Mouse (Mus musculus) frontal cortex, postnatal 36 days (tissue): Measurements from ENCODE around the gene Kcnip1.

Experiments used
- DNase-seq, 2 experiments: peaks; one replicate each; pipeline ENCODE4 v3.0.0; 2022; ENCODE audit warnings: low spot score in 2 of 2

Kcnip1 gene

DNA sequence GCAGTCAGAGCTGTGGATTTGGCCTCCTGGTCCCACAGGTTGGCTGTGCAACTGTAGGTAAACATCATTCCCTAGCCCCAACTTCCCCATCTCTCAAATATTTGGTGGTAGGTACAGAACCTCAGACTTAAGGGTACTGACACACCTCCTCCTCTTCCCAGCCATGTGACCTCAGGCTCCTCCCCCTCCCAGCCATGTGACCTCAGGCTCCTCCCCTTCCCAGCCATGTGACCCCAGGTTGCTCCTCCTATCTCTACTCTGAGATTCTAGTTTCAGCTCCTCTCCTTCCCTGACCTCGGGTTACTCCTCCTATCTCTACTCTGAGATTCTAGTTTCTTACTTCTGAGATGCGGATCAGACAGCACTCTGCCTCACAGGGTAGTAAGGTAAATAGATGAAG is 163.2 kb downstream of the Kcnip1 start:
- DNase-seq, result no peak

DNA sequence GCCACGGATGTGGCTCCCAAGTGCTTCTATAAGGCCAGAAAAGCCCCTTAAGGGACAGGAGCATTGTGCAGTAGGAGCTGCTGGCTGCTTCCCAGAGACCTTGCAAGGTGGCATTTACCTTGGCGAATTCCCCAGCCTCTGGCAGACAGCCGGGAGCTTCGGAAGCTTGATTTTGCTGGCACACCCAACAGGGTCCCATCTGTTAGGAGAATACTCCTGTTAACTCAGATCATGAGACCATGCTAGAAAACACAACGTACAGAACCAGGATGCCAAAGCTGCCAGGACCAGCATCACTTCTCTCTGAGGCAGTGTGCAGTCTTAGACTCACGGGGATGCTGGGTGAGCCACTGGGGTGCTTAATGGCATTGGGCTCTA is 165.1 kb downstream of the Kcnip1 start:
- DNase-seq, result peak in 1 of 2 experiments; percentile 40

DNA sequence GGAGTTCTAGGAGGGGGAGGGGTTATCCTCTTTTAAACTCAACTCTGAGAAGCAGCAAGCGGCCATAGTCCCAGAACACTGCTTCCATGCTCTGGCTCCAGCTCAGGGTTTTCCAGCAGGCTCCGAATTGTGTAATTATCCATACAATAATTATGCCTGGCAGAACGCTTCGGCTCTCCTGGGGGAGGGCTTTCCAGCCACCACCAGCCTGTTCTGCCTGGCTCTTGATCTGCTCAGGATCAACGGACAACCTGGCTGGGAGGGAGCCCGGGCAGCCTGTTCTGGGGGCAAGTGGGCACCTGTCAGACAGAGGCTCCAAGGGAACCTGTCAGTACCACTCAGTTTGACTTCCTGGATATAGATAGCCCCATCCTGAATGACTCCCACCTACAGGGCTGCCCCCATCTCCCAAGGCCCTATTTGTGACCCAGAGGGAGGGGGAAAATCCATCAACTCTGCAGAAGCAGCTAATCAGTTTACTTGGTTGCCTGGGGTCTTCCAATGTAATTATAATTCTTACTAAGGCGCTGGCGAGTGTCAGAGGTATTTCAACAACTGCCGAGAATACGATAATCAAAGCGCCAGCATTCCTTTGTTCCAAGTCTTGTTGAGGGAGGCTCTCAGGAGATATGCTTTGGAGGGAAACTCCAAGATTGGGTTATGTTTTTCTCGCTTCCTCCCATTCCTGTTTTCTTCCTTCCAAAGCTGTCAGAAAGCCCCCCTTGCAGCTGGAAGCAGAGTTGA is 165.7 kb downstream of the Kcnip1 start:
- DNase-seq, result no peak

DNA sequence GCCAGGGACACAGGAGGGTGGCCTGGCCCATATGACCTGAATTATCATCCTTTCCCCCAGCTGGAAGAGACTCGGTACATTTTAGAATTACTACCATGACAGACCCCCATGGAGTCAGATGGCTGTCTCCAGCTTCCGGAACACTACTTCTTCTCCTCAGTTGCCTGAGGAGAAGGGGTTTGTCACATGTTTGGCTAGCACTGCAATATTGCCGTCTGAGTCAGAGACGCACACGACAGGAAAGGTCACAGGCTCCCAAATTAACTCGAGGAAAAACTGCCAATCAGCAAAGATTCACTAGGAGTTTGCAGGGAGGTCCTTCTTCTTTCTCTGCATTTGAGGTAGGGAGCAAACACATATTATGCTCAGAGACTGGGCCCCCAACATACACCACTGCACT is 168.2 kb downstream of the Kcnip1 start:
- DNase-seq, result no peak

DNA sequence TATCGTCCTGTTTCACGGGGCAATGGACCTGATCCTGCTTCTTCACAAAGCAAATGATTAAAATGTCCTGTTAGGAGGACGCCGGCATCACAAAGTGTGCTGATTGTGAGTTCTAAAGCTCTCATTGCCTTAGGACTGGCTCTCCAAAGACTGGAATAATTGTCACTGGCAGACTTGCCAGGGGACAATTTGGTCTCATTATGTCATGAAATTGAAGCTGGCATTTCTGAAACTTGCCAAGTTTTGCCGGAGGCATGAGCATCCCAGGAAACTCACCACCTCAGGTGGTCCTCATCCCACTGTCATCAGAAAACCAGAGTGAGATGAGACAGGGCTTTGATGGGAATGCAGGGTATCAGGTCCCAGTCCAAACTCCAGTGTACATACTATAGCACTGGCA is 171.6 kb downstream of the Kcnip1 start:
- no peak for DNase-seq

DNA sequence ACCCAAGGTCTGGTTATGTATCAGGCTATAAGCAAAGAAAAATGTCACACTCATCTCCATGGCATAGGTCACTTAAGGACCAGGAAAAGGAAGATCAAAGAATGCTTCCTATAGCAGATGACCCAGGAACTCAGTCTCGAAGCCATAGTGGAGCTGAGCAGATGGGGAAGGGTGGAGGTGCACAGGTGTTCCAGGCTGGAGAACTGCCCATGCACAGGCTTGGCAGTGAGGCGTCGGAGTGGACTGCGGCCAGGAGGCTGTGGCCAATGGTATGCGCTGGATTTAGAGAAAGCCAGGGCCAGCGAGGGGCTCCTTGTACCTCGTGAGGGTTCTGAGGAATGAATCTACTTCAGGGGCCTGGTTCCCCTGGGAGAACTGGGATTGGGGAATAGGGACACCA is 172.1 kb downstream of the Kcnip1 start:
- no peak for DNase-seq

DNA sequence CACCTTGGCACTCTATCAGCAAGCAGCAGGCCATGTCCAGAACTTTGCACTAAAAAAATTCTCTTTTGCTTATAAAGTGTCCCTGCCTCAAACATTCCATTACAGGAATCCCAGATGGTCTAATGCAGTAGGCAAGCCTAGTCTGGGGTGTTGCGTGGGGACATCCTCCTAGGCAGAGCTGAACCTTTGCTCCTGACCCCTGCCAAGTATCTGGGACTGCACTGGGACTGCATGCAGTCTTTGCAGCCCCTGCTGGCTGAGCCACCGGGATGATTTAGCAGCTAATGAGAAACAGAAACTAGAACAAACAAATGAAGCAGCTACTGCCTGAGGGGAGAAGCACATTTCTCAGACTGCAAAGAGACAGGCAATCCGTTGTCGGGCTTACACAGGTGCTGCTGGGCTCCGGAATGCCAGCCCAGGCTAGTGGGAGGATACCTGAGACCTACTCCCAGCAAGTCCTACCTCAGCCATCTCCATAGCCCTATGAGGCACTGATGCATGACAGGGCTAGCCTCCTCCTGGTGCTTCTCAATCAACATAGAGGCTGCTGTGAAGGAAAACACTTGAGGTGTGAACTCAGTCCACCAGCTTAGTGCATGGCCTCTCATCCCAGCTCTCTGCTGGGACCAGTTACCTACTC is 174.0 kb downstream of the Kcnip1 start:
- DNase-seq, result no peak

DNA sequence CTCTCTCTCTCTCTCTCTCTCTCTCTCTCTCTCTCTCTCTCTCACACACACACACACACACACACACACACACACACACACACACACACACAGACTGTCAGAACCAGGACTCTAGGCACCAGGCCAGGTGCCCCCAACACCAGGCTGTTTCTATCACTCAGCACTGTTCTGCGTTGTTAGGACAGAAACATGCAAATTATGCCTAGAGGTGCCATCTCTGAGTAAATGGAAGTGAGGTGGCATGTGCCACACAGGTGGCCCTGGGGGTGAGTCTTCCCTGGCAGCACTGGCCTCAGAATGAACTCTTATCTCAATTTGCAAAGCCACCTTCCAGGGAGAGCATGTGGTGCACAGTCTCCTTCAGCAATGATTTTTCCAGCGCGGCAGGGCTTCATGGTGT is 176.9 kb downstream of the Kcnip1 start:
- no peak for DNase-seq

DNA sequence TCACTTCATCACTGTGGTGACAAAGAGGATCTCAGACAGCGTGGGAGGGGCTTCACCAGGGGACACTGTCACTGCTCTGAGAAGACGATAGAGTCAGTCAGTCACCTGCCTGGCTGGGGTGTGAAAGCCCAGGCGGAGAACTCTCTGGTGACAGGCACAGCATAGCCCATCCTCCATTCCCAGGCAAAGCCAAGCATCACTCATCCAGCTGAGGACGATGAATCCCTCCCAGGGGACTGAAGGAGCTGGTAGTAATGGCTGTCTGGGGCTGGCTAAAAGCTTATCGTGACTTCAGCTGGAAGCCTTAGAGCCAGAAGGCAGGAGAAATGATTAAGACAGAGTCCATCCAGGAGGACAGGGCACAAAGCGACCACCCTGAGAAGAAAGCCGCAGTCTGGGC is 182.8 kb downstream of the Kcnip1 start:
- no peak for DNase-seq

DNA sequence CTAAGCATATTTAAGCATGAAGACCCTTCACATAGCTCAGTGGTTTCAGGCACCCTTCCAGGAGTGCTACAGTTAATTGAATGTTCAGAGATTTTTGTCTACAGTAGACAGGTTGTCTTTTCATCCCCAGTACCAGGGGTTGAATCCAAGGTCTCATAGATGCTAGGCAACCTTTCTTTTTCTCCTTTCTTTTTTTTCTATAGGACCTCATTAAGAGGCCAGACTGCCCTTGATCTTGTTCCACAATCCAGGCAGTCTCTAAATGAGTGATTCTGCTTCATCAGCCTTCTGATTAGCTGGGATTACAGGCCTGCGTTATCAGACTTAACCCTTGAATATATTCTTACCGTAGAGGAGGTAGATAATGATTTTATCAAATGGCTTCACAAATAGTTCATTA is 189.9 kb downstream of the Kcnip1 start:
- DNase-seq, result no peak

DNA sequence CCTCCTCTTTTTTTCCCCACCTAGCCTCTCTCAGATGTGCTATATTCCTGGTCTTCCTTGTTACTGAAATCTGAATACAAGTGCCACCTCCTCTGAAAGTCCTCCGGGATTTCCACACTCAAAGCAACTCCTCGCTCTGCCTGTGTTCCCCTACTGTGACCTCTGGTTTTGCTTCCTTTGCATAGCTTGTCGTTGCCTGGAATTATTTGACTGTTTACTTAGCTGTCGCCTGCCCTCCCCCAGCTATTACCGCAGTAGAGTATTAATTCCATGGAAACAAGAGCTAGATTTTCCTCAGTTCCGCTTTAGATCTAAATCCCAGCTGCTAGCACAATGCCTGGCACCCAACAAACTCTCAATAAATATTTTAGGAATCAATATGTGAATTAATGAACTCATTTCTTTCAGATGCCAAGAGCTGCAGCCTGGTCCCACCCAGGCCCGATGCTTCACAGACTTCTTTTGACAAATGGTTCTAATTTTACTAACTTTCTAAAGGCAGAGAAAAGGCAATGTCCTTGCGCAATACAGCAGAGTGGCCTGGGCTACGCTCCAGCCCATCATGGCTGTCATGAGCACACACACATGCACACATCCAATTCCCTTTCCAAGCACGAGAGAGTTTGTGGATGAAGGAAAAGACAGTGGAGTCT is 192.4 kb downstream of the Kcnip1 start:
- DNase-seq, result no peak

DNA sequence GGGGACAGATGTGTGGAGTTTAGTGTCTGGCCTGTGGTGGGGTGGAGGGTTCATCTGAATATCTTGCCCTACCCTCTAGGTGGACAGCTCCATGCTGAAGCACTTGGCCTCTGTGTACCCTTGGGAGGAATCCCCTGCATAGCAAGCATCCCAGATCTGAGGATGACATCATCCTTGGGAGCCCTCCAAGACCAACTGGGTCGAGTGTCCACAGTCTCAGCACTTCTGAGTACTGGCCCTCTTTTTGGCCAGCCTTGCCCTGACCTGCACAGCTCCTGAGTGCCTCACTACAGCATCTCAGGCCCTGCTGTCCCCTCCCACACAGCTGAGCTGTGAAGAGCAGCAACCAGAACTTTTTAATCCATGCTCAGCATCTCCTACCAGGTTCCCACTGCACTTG is 193.0 kb downstream of the Kcnip1 start:
- no peak for DNase-seq

DNA sequence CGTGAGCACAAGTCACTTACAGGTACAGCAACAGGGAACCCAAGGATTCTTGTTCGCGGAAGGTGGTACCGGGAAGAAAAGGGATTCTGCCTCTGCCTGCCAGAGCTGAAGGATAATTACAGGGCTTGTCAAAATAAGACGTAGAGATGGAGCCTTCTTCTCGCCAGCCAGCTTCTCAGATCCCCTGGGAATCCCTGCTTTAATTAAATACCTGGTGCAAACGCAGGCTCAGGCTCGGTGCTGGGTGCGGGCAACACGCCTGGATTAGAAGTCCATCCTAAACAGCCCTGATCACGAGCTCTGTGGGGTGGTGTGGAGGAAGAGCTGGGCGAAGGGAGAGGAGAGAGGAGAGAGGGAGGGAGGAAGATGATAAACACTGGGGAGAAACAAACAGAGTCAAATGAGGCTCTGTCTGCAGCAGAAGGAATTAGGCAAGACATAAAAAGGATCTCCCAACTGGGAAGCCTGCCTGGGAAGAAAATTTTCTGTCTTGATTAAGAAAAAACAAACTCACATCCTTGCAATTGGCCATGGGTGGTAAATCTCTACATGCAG is 194.8 kb downstream of the Kcnip1 start:
- DNase-seq, result no peak

DNA sequence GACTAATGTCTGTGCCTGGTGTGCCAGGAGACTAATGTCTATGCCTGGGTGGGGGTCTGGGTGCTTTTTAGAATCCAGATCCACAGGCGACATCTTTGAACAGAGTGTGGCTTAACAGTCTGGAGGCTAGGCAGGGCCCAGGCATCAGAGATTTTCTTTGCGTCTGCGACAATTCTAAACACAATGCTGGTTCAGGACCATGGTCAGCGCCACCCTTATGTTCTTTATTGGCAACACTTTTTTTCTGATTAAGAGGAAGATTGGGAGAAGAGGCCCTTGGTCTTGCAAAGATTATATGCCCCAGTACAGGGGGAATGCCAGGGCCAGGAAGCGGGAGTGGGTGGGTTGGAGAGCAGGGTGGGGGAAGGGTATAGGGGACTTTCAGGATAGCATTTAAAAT is 205.6 kb downstream of the Kcnip1 start:
- no peak for DNase-seq

DNA sequence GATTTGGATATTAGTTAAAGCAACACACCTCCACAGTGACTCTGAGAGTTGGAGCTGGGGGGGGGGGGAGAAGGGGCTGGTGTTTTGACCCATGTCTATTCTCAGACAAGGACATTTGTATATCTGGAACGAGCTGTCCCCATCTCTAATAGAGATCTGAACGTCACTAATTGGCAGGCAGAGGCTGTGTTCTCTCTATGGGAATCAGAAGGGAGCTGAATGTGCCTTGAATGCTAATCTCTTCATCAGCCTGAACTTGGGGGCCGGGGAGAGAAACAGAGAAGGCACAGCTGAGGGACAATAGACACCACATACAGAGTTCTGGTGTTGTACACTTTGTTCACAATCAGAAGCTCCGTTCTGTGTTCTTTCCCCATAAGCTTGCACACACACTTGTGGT is 206.4 kb downstream of the Kcnip1 start:
- no peak for DNase-seq

DNA sequence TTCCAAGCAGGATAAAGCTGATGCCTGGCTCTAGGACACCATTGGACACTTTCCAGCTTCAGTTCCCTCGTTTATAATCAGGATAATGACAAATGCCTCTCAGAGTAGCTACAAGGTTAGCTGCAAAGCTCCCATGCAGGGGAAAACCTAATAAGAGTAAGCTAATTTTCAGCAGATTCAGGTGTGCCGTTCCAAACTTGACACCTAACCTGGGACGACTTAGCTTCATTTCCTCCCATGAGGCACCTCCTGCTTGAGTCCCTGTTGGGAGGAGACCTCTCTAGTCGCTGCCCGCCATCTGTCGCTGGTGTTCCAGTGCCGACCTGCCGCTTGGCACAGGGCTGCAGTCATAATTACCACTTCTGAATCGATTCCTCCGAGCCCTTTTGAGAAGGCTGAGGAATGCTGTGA is 211.4 kb downstream of the Kcnip1 start:
- no peak for DNase-seq

DNA sequence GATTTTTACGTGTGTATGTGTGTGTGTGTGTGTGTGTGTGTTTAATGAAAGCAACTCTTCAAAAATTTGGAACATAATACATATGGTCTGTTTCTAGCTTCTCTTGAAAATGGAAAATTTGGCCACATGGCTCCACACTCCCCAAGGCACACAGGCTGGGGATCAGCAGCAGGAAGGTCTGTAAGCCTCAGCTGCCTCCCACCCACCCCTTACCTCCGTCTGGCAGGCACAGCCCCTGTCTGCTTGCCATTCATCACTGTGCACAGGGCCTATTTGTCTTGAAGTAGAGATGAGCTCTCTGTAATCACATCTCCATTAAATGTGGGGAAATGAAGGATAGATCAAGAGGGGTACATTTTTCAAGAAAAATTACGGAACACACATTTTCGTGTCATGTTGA is 212.7 kb downstream of the Kcnip1 start:
- no peak for DNase-seq

DNA sequence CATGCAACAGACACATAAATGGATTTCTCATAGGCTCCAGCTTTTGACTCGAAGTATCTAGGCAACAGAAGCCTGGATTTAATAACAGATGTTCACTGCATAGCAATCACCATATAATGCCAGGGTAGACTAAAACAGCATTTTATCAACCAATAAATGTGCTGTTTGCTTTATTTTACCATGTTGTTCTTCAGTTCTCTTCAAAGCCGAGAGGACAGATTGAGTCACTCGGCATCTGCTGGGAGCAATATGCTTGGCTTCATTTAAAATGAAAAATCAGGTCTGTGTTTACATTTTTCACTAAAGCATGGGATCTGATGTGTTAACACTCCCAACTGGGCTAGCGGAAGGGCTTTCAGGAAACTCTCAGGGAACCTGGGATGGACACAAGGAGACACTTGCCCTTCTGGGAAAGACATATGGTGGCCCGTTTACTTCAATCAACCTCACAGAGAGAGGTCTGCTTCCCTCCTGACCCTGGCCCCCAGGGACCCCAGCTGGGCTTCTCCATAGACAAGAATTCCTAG is 220.3 kb downstream of the Kcnip1 start:
- DNase-seq, result peak in 1 of 2 experiments; percentile 13

DNA sequence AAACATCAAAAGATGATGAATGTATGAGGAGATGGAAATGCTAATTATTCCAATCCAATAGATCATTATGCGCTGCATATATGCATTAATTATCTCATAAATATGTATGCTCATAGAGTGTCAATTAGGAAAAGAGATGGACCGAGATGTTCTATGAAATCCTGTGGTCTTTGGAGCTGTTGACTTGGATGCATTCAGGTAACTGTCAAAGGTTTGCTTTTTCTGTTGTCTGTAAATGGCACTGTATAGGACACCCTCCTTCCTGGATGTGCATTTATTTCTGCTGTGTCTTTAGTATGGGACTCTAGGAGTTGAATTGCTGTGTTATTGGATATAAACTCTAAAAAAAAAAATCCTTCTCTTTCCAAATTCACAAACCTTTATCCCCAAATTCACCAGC is 220.9 kb downstream of the Kcnip1 start:
- no peak for DNase-seq

DNA sequence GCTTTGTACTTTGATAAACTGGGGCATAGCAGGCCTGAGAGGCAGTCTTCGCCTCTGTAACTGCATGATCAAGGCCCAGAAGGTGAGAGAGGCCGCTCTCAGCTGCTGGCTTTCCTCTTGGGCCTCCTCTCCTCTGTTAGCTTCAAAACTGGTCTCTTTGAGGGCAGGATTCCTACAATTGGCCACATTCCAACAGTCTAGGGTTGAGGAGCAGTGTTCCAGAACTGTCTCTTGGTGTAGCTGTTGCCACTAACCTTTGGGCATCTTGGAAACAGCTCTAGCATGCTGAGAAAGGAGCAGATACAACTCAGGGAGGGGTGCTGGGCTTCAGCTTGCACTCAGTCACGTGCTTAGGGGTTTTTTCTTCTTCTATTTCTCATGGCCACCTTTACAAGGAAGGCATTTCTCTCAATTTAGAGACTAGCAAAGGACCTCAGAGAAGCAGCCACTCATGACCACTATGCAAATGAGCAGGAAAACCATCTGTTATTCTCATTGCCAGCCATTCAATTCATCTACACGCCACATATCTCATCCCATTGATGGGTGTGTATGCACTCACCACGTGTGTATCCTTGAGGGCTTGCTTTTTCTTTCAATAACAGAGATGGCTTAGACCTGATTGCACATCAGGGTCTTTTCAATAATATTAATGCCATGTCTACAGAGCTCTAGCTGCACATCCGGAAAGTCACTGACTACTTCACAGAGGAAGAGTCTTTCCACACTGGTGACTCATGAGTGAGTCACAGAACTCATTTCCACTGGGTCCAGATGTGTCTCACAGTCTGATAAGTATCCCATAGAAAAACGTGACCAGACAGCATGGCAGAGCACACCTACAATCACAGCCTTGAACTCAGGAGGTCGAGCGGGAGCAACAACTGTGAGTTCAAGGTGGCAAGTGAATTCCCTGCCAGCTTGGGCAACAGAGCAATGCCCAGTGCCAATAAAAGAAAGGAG is 225.7 kb downstream of the Kcnip1 start:
- no peak for DNase-seq

DNA sequence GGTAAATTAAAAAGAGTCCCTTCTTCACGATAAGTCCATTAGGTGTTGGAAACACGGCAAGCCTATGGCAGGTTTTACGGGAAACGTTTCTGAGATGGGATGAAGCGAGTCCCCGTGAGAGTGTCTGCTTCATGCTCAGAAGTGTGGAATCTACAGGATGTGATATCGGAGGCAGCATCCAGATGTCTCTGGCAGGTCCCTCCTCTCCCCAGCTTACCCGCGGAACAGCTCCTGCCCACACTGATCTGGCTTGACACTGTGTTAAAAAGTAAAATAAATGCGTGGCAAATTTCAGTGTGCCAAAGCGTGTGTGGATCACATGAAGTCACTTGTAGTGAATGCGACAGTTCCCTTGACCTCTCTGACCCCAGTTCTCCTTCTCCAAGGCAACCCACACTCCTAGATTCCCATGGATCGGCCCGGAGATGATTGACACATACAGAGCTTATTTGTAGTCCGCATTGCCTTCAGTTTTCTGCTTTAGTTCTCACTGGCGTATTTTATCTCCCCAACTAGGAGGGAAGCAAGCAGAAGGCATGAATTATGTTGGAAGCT is 231.7 kb downstream of the Kcnip1 start:
- no peak for DNase-seq
